33 mouse cellular contexts compared by ENCODE assay signal in the genomic region with DNA sequence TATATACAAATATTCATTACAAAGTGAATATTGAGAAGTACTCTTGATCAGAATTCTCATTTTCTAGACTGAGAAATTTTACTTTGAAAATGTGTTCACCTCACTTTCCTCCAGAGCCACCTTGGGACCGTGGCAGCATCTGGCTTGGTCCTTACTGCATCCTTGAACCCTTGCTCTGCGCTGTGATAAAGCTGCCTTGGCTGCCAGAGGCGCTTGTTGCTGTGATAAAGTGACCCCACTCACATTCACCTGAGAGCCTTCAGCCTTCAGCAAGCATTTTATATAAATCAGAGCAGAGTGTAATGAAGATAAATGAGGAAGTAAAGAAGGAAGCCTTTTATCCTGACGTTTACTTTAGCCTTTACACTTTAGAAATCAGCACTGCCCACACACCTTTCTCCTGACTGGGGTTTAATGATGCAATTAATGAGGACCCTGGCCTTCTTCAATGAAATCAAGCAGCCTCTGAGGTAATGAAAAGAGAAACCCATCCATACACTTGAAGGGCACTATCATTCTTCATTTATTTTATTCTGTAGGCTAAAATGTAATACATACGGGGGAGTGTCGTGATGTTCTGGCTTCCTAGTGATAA.
DNase-seq lines count a peak whose midpoint lies in the region; ATAC-seq lines count a peak whose summit lies in the region.
"Had no signal": no experiment of that assay in that cellular context is flagged by ENCODE, and none has a peak within 500 bp of the region (broad histone marks: within the 10 kb centered on the region; RNA-seq: fewer than 3 reads in every experiment).

No protein-coding gene starts in this region.

- DNase-seq in embryo, embryonic 10 days (ENCODE audit: low spot score), result peak; percentile 8
- no peak for DNase-seq in embryo, embryonic 9.5 days (ENCODE audit: extremely low spot score)
- DNase-seq in kidney, adult 9 months, result no peak
- DNase-seq in embryo, embryonic 11.5 days (ENCODE audit: low read depth, low spot score), result peak; percentile 4
- DNase-seq in frontal cortex, postnatal 14 days (ENCODE audit: low spot score in 2 of 2), result no peak
- DNase-seq: adrenal gland, adult 2 months; adrenal gland, postnatal 36 days; cerebellum, adult 18-20 months; cerebellum, postnatal 10 days; gastrocnemius, postnatal 14 days; heart, adult 18-20 months; heart, postnatal 10 days; kidney, adult 2 months; layer of hippocampus, adult 9-11 months; liver, embryonic 13.5 days; lung, adult 18-20 months; lung, postnatal 4 days; right cerebral cortex, adult 18-20 months; spleen, adult 18-20 months; thymus, postnatal 14 days had no signal

- H3K4me2 ChIP-seq in kidney, embryonic 15.5 days, result no peak overlapping the region
- no peak overlapping the region for H3K4me2 ChIP-seq in hindbrain, embryonic 16.5 days (ENCODE audit: low read length)
- H3K4me2 ChIP-seq: embryonic facial prominence, embryonic 13.5 days; heart, embryonic 13.5 days; intestine, embryonic 15.5 days; limb, embryonic 15.5 days; liver, embryonic 13.5 days; midbrain, embryonic 13.5 days had no signal

- no peaks in the 10 kb centered on the region for H3K36me3 ChIP-seq in kidney, embryonic 15.5 days
- H3K36me3 ChIP-seq in hindbrain, embryonic 16.5 days (ENCODE audit: control insufficient read depth, insufficient read depth, low read length), result no peaks in the 10 kb centered on the region
- H3K36me3 ChIP-seq: embryonic facial prominence, embryonic 13.5 days; heart, embryonic 13.5 days; intestine, embryonic 15.5 days; limb, embryonic 10.5 days; limb, embryonic 15.5 days; liver, embryonic 13.5 days; midbrain, embryonic 13.5 days had no signal

- H3K9ac ChIP-seq in kidney, embryonic 15.5 days, result no peak overlapping the region
- no peak overlapping the region for H3K9ac ChIP-seq in hindbrain, embryonic 16.5 days (ENCODE audit: low read depth, low read length)
- H3K9ac ChIP-seq: embryonic facial prominence, embryonic 13.5 days; heart, embryonic 13.5 days; intestine, embryonic 15.5 days; limb, embryonic 15.5 days; liver, embryonic 13.5 days; midbrain, embryonic 13.5 days had no signal

- H3K4me1 ChIP-seq in kidney, embryonic 15.5 days, result no peaks in the 10 kb centered on the region
- H3K4me1 ChIP-seq in hindbrain, embryonic 16.5 days (ENCODE audit: control insufficient read depth, insufficient read depth, low read depth, low read length), result no peaks in the 10 kb centered on the region
- H3K4me1 ChIP-seq: embryonic facial prominence, embryonic 13.5 days; heart, embryonic 13.5 days; intestine, embryonic 15.5 days; limb, embryonic 15.5 days; liver, embryonic 13.5 days; megakaryocyte, embryonic 14.5 days; midbrain, embryonic 13.5 days had no signal

- 17% methylated on average over 6 of the region's 6 CpGs for WGBS in kidney, embryonic 15.5 days
- 65% methylated on average over 6 of the region's 6 CpGs for WGBS in hindbrain, embryonic 16.5 days

- H3K27me3 ChIP-seq in kidney, embryonic 15.5 days, result no peaks in the 10 kb centered on the region
- H3K27me3 ChIP-seq in hindbrain, embryonic 16.5 days (replicated peaks; ENCODE audit: control insufficient read depth, insufficient read depth, low read length), result no peaks in the 10 kb centered on the region
- H3K27me3 ChIP-seq: CH12.LX; embryonic facial prominence, embryonic 13.5 days; heart, embryonic 13.5 days; intestine, embryonic 15.5 days; limb, embryonic 15.5 days; liver, embryonic 13.5 days; megakaryocyte, embryonic 14.5 days; midbrain, embryonic 13.5 days had no signal

- no peak overlapping the region for H3K27ac ChIP-seq in kidney, embryonic 15.5 days
- no peak overlapping the region for H3K27ac ChIP-seq in hindbrain, embryonic 16.5 days (ENCODE audit: low read depth, low read length)
- H3K27ac ChIP-seq: embryonic facial prominence, embryonic 13.5 days; heart, embryonic 13.5 days; intestine, embryonic 15.5 days; limb, embryonic 10.5 days; limb, embryonic 15.5 days; liver, embryonic 13.5 days; midbrain, embryonic 13.5 days had no signal

- no peaks in the 10 kb centered on the region for H3K9me3 ChIP-seq in kidney, embryonic 15.5 days (replicated peaks)
- H3K9me3 ChIP-seq in hindbrain, embryonic 16.5 days (ENCODE audit: control insufficient read depth, low read length), result no peaks in the 10 kb centered on the region
- H3K9me3 ChIP-seq: heart, embryonic 13.5 days; intestine, embryonic 15.5 days; limb, embryonic 10.5 days; limb, embryonic 15.5 days; liver, embryonic 13.5 days; megakaryocyte, embryonic 14.5 days; midbrain, embryonic 13.5 days had no signal

- peak; percentile 87 for ATAC-seq in kidney, embryonic 15.5 days (replicated peaks; ENCODE audit: low FRiP score)
- ATAC-seq in hindbrain, embryonic 16.5 days, result peak; percentile 48; the same call in 1 of the 2 replicates
- ATAC-seq: activated CD4-positive, CD25-positive, alpha-beta regulatory T cell, adult 4 months; forebrain, embryonic 16.5 days; intestine, embryonic 15.5 days; lung, postnatal 0 days; midbrain, embryonic 13.5 days had no signal

- no peak overlapping the region for H3K4me3 ChIP-seq in kidney, embryonic 15.5 days (replicated peaks)
- no peak overlapping the region for H3K4me3 ChIP-seq in hindbrain, embryonic 16.5 days (ENCODE audit: low read length)
- H3K4me3 ChIP-seq: embryonic facial prominence, embryonic 13.5 days; heart, embryonic 13.5 days; intestine, embryonic 15.5 days; limb, embryonic 10.5 days; limb, embryonic 15.5 days; liver, embryonic 13.5 days; megakaryocyte, embryonic 14.5 days; midbrain, embryonic 13.5 days had no signal

Comparison
In these comparisons a context has a peak if more than half of its experiments do, and no peak if none do; other contexts are left out.
1. DNase-seq: peak in embryo, embryonic 10 days (single experiment) and embryo, embryonic 11.5 days (single experiment); none in embryo, embryonic 9.5 days (single experiment), kidney, adult 9 months (single experiment) and frontal cortex, postnatal 14 days (0 of 2).